14 mouse cellular contexts compared by ENCODE assay signal in genomic region chr2:129246436-129246835, GRCm38 (mm10).
"Had no signal": no experiment of that assay in that cellular context is flagged by ENCODE, and none has a peak within 500 bp of the region (broad histone marks: within the 10 kb centered on the region; RNA-seq: fewer than 3 reads in every experiment).

No protein-coding gene starts in this region.

- H3K27me3 ChIP-seq: limb, embryonic 13.5 days; neural tube, embryonic 12.5 days; stomach, embryonic 15.5 days had no signal

- DNase-seq: kidney, adult 9 months; kidney, postnatal 36 days; left cerebral cortex, postnatal 4 days; lung, embryonic 14.5 days; lung, postnatal 10 days; lung, postnatal 4 days; midbrain, embryonic 14.5 days; spleen, adult 18-20 months had no signal

- H3K4me2 ChIP-seq: limb, embryonic 13.5 days; lung, embryonic 14.5 days; neural tube, embryonic 12.5 days; stomach, embryonic 15.5 days had no signal

- H3K4me3 ChIP-seq: layer of hippocampus, adult 2 months; limb, embryonic 13.5 days; midbrain, embryonic 10.5 days; neural tube, embryonic 12.5 days; stomach, embryonic 15.5 days had no signal

- H3K9me3 ChIP-seq: limb, embryonic 13.5 days; midbrain, embryonic 10.5 days; neural tube, embryonic 12.5 days; stomach, embryonic 15.5 days had no signal

- H3K4me1 ChIP-seq: neural tube, embryonic 12.5 days had no signal

- H3K36me3 ChIP-seq: limb, embryonic 13.5 days; midbrain, embryonic 10.5 days; neural tube, embryonic 12.5 days; stomach, embryonic 15.5 days had no signal

- H3K9ac ChIP-seq: limb, embryonic 13.5 days; lung, embryonic 14.5 days; neural tube, embryonic 12.5 days; stomach, embryonic 15.5 days had no signal

- H3K27ac ChIP-seq: kidney, postnatal 0 days; layer of hippocampus, adult 2 months; limb, embryonic 13.5 days; midbrain, embryonic 10.5 days; neural tube, embryonic 12.5 days; stomach, embryonic 15.5 days had no signal
